Mouse (Mus musculus): ENCODE results near the gene Morf4l2.

Morf4l2 gene

DNA sequence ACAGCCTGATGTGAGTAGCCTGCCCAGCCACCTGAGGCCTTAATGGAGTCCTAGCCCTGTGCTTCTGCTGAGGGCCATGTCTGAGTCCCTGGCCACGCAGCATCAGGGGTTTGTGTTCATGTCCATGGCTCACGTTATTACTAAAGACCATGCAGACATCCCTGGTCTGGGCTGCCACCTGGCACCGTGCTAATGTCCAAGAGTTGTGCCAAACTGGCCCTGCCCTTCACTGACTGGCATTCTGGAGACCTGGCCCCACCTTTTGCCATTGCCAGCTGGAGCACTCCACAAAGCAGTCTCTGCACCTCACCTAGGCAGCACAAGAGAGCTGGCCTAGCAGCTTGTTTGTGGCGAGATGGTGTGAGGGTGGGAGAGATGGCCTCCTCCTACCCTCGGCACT, 50.3 kb downstream of the Morf4l2 start:
- 81% methylated on average over 5 of the region's 5 CpGs for WGBS

DNA sequence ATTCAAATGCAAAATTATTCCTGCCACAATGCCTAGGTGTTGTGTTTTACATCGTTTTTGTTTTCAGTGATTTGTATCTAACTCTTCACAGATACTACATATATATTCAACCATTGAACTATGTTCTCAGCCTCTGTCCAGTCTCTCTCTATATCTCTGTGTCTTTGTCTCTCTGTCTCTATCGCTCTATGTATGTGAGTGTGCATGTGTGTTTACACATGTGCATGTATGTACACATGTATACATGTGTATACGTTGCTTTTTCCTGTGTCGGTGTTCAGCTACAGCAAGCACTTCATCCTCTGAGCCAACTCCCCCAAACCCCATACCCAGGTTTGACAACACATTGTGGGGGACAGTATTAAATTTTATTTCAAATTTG, 51.2 kb downstream of the Morf4l2 start:
- 59% methylated on average over 4 of the region's 4 CpGs for WGBS

DNA sequence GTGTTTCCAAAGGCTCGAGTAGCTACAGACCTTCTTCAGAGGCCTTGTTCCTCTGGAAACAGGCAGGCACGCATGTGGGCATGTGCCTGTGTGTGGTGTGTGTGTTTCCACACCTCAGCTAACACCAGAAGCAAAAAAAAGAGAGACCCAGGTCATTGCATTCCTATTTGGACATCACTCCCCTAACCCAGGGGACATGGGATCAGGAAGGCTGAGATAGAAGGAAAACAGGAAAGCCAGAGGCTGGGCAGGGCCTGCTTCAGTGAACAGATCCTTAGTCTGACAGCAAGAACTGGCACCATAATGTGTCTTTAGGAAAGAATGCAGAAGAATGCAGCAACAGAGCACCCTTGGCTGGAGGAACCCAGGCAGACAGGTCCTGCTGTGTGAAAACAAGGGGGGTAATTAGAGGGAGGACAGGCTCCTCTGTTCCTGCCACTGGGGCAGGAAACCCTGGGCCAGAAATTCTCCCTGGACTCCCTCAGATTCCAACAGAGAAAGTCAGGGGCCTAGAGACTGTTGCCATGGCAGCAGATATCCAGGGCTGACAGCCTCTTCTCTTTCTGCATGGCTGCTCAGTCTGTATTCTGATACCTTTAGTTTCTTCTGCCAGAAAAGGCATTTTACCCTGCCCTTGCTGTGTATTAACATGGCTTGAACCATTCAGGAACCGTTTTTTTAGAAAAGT, 51.7 kb downstream of the Morf4l2 start:
- whole genome bisulfite sequencing, result 44% methylated on average over 3 of the region's 3 CpGs
